Mouse (Mus musculus) embryonic facial prominence, embryonic 10.5 days (tissue): Measurements from ENCODE around the gene Plekhg1. TPM values are rescaled to one million over a fixed set of nuclear protein-coding genes. Genes with fewer than 3 reads are reported as not detected.

Experiments
- DNase-seq: peaks from one replicate; pipeline ENCODE4 v3.0.0-alpha.2; 2017; ENCODE audit warnings: low spot score
- H3K27ac ChIP-seq: fragments of 300-500 bp; sonication (generic); replicated peaks from 2 replicates; pipeline ENCODE4 v1.5.1; 2016; ENCODE audit warnings: mild to moderate bottlenecking
- H3K27me3 ChIP-seq: fragments of 300-500 bp; sonication (generic); replicated peaks from 2 replicates; pipeline ENCODE4 v1.6.1; 2016; ENCODE audit warnings: low read depth, mild to moderate bottlenecking; ENCODE audit not compliant: poor library complexity, severe bottlenecking
- H3K36me3 ChIP-seq: fragments of 300-500 bp; sonication (generic); replicated peaks from 2 replicates; pipeline ENCODE4 v1.6.1; 2016; ENCODE audit warnings: mild to moderate bottlenecking, moderate library complexity
- H3K4me1 ChIP-seq: fragments of 300-500 bp; sonication (generic); 2 replicates; pipeline ENCODE4 v1.6.1; 2016
- H3K4me3 ChIP-seq: fragments of 300-500 bp; sonication (generic); 2 replicates; pipeline ENCODE4 v1.5.1; 2016; ENCODE audit warnings: mild to moderate bottlenecking, moderate library complexity
- H3K9me3 ChIP-seq: fragments of 300-500 bp; sonication (generic); 2 replicates; pipeline ENCODE4 v1.6.1; 2016; ENCODE audit warnings: mild to moderate bottlenecking
- WGBS: fragments of 180-500 bp; shearing (Covaris S2); methylation state at CpG from one replicate; pipeline ENCODE4 v1.1.7; 2016; 5-methylcytosine and 5-hydroxymethylcytosine counted together
- polyA plus RNA-seq: library from polyadenylated mRNA; unstranded; fragments of >200 nt; fragmentation: Nextera tagmentation; extraction: Ambion mirVana; gene quantifications from 2 replicates; pipeline ENCODE4 v1.2.1, GENCODE M21; 2016

The Plekhg1 gene
- polyA plus RNA-seq, 1 experiment from 2014 or later = 14.4 TPM

DNA sequence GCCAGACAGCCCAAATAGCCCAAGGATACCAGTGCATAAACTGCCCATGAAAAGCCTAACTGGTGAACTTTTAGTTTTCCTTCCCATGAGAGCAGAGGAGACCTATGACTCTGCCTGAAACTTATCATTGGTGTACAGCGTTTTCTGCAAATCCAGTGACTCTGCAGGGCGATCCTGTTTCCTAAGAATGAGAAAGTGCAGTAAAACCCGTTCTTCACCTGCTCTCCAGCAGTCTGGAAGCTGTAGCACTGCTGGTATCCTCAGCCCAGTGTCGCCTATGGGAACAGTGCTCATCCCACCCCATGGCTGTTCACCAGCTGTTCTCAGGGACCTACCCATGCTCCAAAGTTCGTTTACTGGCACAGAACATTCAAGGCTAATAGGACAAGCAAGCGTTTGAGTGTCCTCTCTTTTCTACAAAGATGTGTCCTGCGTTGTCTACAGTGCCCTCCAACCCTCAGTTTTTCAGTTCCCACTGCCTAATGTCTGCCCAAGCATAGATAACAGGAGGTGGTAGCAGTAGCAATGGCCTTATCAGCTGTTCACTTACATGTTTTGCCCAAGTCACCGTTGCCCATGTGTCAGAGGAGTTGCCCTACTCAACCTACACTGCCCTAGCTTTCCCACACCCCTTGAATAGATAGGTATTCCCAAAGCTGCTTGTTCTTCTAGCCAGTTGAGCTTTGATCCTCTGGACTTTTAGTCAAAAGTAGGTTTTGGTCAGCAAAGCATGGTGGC lies 253.4 kb downstream of the Plekhg1 start:
- peaks cover 70% of the 10 kb centered on the region for H3K36me3 ChIP-seq
- WGBS = 90% methylated on average over 8 of the region's 8 CpGs
- no peak for DNase-seq
- no peaks in the 10 kb centered on the region for H3K9me3 ChIP-seq
- no peaks in the 10 kb centered on the region for H3K27me3 ChIP-seq
- no peak overlapping the region for H3K4me3 ChIP-seq
- H3K27ac ChIP-seq = no peak overlapping the region
- no peaks in the 10 kb centered on the region for H3K4me1 ChIP-seq

DNA sequence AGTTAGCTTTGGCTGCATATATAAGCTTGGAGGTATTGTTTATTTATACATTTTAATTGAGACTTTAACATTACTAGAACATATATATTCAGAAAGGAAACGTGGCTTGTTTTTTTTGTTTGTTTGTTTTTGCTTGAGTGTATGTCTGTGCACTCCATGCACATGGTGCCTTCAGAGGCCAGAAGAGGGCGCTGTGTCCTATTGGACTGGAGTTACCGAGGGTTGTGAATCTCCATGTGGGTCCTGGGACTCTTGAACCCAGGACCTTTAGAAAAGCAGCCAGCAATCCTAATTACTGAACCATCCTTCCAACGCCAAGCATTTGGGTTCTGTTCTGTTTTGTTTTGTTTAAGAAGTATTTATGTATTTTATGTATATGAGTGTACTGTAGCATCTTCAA lies 255.1 kb downstream of the Plekhg1 start:
- WGBS = 84% methylated on average over 4 of the region's 4 CpGs
- H3K4me1 ChIP-seq = no peaks in the 10 kb centered on the region
- no peak for DNase-seq
- no peaks in the 10 kb centered on the region for H3K27me3 ChIP-seq
- no peak overlapping the region for H3K27ac ChIP-seq
- no peaks in the 10 kb centered on the region for H3K9me3 ChIP-seq
- peaks cover 69% of the 10 kb centered on the region for H3K36me3 ChIP-seq
- H3K4me3 ChIP-seq = no peak overlapping the region

- Histone ChIP-seq H3K36me3 (peaks cover 66% of the 10 kb centered on the region), H3K9me3 (no peaks in the 10 kb centered on the region), H3K27me3 (no peaks in the 10 kb centered on the region), H3K4me3 (no peak overlapping the region), H3K4me1 (no peaks in the 10 kb centered on the region), H3K27ac (no peak overlapping the region)
- 59% methylated on average over 15 of the region's 15 CpGs for WGBS
- DNase-seq = peak; percentile 87
These were observed 256.2 kb downstream of the Plekhg1 start for GRCm38 (mm10) chr10:3996170-3996876.

DNA sequence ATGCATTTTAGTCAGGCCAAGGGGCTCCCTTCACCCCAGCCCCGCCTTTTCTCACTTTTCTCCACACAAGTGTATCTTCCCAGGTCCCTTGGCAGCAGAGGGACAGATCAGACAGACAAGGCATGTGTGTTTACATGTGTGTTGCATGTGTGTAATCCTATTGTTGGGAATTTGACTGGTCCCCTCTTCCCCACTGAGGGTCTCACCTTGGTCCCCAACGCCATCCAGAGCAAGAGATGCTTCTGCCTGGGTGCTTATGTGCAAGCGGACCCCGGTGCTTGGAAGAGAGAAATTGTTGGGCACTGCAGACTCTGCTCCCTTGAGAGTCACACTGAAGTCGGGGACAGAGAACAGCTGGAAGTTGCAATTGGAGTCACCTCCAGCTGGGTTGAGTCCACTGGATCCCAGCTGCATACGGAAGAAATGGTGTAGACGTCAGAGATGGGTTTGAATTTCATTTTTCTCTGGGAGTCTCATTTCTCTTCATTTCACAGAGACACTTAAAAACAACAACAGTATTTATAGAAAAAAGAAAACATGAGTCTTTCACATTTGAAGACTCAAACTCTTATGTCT lies 257.8 kb downstream of the Plekhg1 start:
- no peaks in the 10 kb centered on the region for H3K4me1 ChIP-seq
- no peaks in the 10 kb centered on the region for H3K27me3 ChIP-seq
- 88% methylated on average over 7 of the region's 7 CpGs for WGBS
- no peaks in the 10 kb centered on the region for H3K9me3 ChIP-seq
- peaks cover 52% of the 10 kb centered on the region for H3K36me3 ChIP-seq
- DNase-seq = no peak
- no peak overlapping the region for H3K4me3 ChIP-seq
- H3K27ac ChIP-seq = no peak overlapping the region

- no peaks in the 10 kb centered on the region for H3K9me3 ChIP-seq
- no peaks in the 10 kb centered on the region for H3K27me3 ChIP-seq
- no peak overlapping the region for H3K27ac ChIP-seq
- DNase-seq = no peak
- H3K4me1 ChIP-seq = no peaks in the 10 kb centered on the region
- H3K4me3 ChIP-seq = no peak overlapping the region
- 89% methylated on average over 5 of the region's 5 CpGs for WGBS
- peaks cover 33% of the 10 kb centered on the region for H3K36me3 ChIP-seq
These were observed 262.5 kb downstream of the Plekhg1 start for GRCm38 (mm10) chr10:4002711-4003110.

GRCm38 (mm10) chr10:4005191-4005590 lies 265.0 kb downstream of the Plekhg1 start:
- Histone ChIP-seq H3K4me3 (no peak overlapping the region), H3K27me3 (no peaks in the 10 kb centered on the region), H3K9me3 (no peaks in the 10 kb centered on the region), H3K4me1 (no peaks in the 10 kb centered on the region), H3K36me3 (peaks cover 24% of the 10 kb centered on the region), H3K27ac (no peak overlapping the region)
- DNase-seq = no peak
- WGBS = 90% methylated on average over 7 of the region's 7 CpGs

DNA sequence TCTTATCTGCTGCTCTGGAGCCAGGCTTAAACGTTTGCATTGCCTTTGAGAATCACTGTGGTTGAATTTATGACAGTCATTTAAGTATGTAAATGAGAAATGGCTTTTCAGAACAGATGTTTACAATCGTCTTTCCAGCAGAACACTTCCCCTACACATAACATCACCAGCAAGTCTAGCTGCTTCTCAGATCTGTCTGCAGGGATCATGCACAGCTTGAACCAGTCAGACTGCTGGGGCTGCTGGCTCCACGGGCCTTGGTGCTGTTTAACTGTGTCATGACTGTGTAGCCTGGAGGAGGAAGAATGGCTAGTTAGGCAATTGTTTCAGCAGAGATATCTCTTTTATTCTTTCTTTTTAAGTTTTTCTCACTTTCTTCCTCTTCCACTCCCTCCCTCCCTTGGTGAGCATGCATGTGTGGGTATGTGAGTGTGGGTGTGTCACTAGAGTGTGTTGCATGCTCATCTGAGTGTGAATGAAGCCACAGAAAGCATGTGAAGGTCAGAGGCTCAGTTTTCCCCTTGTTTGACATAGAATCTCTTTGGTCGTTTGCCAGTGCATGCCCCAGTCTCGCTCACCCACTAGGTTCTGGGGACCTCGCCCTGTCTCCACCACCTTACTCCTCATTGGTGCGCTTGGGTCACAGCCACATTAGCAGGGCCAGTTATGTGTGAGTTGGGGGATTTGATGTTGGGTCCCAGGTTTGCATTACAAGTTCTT lies 266.3 kb downstream of the Plekhg1 start:
- 81% methylated on average over 7 of the region's 7 CpGs for WGBS
- no peak for DNase-seq
- no peaks in the 10 kb centered on the region for H3K9me3 ChIP-seq
- H3K36me3 ChIP-seq = peaks cover 18% of the 10 kb centered on the region
- H3K27ac ChIP-seq = no peak overlapping the region
- H3K4me3 ChIP-seq = no peak overlapping the region
- H3K27me3 ChIP-seq = no peaks in the 10 kb centered on the region
- H3K4me1 ChIP-seq = no peaks in the 10 kb centered on the region

Other genes starting within 250 kb of the Plekhg1 start
- gene Iyd, start 200.1 kb upstream of the Plekhg1 start, polyA plus RNA-seq = not detected in 2 replicates
- gene Mthfd1l, start 232.8 kb downstream of the Plekhg1 start, polyA plus RNA-seq = 20.4 and 24.5 TPM in 2 replicates